ENCODE assay signal across 9 mouse cellular contexts in the genomic region with DNA sequence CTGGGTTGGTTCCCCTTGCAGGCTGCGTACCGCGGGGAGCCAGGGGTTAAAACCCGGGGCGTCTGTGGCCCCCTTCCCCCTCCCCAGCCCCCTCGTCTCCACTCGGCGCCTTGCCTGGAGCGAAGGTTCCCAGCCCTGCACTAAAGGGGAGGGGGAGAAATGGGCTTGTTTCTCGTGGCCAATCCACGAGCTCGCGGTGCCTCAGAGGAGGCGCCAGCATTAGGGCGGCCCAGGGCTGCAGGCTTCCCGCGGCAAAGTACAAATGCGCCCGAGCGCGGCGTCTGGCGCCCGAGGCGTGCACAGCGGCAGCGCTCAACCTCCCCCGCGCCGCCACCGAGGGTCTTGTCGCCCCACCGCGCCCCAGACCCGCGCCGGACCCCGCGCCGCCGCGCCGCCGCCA. TPM values are rescaled to one million over a fixed set of nuclear protein-coding genes. Genes with fewer than 3 reads are reported as not detected.
A peak's percentile ranks its signal among the peaks of the same experiment; 100 is the strongest.
DNase-seq lines count a peak whose midpoint lies in the region; ATAC-seq and TF ChIP-seq lines count a peak whose summit lies in the region.
"Had no signal": no experiment of that assay in that cellular context is flagged by ENCODE, and none has a peak within 500 bp of the region (broad histone marks: within the 10 kb centered on the region; RNA-seq: fewer than 3 reads in every experiment).

Gene Chrdl2 (plus strand): TSS at position 383 of the 400 bp plus-strand sequence.

- peaks cover 4% of the 10 kb centered on the region; the same call in 1 of the 2 replicates for H3K4me1 ChIP-seq in hindbrain, embryonic 14.5 days (replicated peaks; ENCODE audit: control insufficient read depth, insufficient read depth, low read length)
- H3K4me1 ChIP-seq in liver, adult 2 months (ENCODE audit: control insufficient read depth, insufficient read depth, low read length) = peaks cover 7% of the 10 kb centered on the region

- H3K9ac ChIP-seq in hindbrain, embryonic 14.5 days = peak within 1 kb of the TSS; percentile 57
- peak within 1 kb of the TSS; percentile 50; the same call in 1 of the 2 replicates for H3K9ac ChIP-seq in liver, adult 2 months (ENCODE audit: low read depth, low read length)

- H3K36me3 ChIP-seq in hindbrain, embryonic 14.5 days (replicated peaks; ENCODE audit: control insufficient read depth, insufficient read depth) = no peaks in the 10 kb centered on the region
- H3K36me3 ChIP-seq in liver, adult 2 months (ENCODE audit: control insufficient read depth, insufficient read depth, low read length) = no peaks in the 10 kb centered on the region

- H3K9me3 ChIP-seq in hindbrain, embryonic 14.5 days (ENCODE audit: control insufficient read depth, low read length) = no peaks in the 10 kb centered on the region

- WGBS in hindbrain, embryonic 14.5 days = under 1% methylated on average over 43 of the region's 44 CpGs
- WGBS in liver, adult 2 months = 2% methylated on average over 43 of the region's 44 CpGs

- peak within 1 kb of the TSS; percentile 46 for H3K4me3 ChIP-seq in hindbrain, embryonic 14.5 days (replicated peaks; ENCODE audit: low read length)
- peak within 1 kb of the TSS; percentile 8; the same call in 1 of the 2 replicates for H3K4me3 ChIP-seq in liver, adult 2 months (ENCODE audit: insufficient read depth, low read depth, low read length)

- ATAC-seq in hindbrain, embryonic 14.5 days (ENCODE audit: low FRiP score) = peak; percentile 74
- no peak for ATAC-seq in inflammation-experienced regulatory T-cells, adult 6 months

- no peak for TF ChIP-seq POLR2A in liver, adult 2 months (IDR thresholded peaks at IDR 0.05; ENCODE audit: extremely low read depth, insufficient read depth, low read length)

- H3K4me2 ChIP-seq in hindbrain, embryonic 14.5 days (replicated peaks) = peak within 1 kb of the TSS; percentile 92

- DNase-seq in cerebellum, postnatal 14 days = peak; percentile 61 to 66
- no peak for DNase-seq in cerebellum, adult 11 months
- peak; percentile 37 for DNase-seq in urinary bladder, postnatal 14 days (ENCODE audit: low spot score)
- DNase-seq in urinary bladder, postnatal 4 days (ENCODE audit: low spot score in 2 of 2) = no peak
- peak; percentile 61 for DNase-seq in hindbrain, embryonic 14.5 days (ENCODE audit: low spot score)
- no peak for DNase-seq in liver, adult 2 months (ENCODE audit: extremely low read depth, low read depth, low spot score)
- DNase-seq in right cerebral cortex, adult 2 months (ENCODE audit: low spot score in 2 of 2) = peak; percentile 26 to 30

- no peaks in the 10 kb centered on the region for H3K79me2 ChIP-seq in liver, adult 2 months (ENCODE audit: control insufficient read depth, insufficient read depth, low read length)

- H3K27me3 ChIP-seq in hindbrain, embryonic 14.5 days (ENCODE audit: control insufficient read depth, insufficient read depth, low read length) = peaks cover 50% of the 10 kb centered on the region
- H3K27me3 ChIP-seq in liver, adult 2 months (ENCODE audit: control insufficient read depth, insufficient read depth, low read length) = peaks cover 15% of the 10 kb centered on the region

- no peak for TF ChIP-seq CTCF in liver, adult 2 months (IDR thresholded peaks at IDR 0.05; ENCODE audit: low read depth, low read length)

- no peak within 1 kb of the TSS for H3K27ac ChIP-seq in hindbrain, embryonic 14.5 days
- no peak within 1 kb of the TSS for H3K27ac ChIP-seq in liver, adult 2 months (replicated peaks; ENCODE audit: insufficient read depth, low read depth, low read length)

RNA-seq across cellular contexts. Expression of gene Chrdl2, which starts in this region (rescaled TPM):
- polyA plus RNA-seq in hindbrain, embryonic 14.5 days (2014; fragmentation: Nextera tagmentation; extraction: Ambion mirVana) = 0.31 and 0.67 TPM in 2 replicates
- total RNA-seq in liver, adult 2 months (2014; rRNA removed) = not detected in 2 replicates
- polyA plus RNA-seq in liver, adult 2 months (2012; rRNA removed) = 0.05 TPM in 1 of 2 replicates, not detected in the other
- polyA plus RNA-seq in inflammation-experienced regulatory T-cells, adult 6 months (2017; shearing (Covaris generic)) = not detected
- polyA plus RNA-seq: C2C12 had no signal

Comparison
In these comparisons a context has a peak if more than half of its experiments do, and no peak if none do; other contexts are left out.
1. DNase-seq: peak in cerebellum, postnatal 14 days (2 of 2), urinary bladder, postnatal 14 days (single experiment) and right cerebral cortex, adult 2 months (2 of 2); none in cerebellum, adult 11 months (single experiment), urinary bladder, postnatal 4 days (0 of 2) and liver, adult 2 months (single experiment).
2. Peak in DNase-seq, ATAC-seq, H3K4me3 ChIP-seq, H3K9ac ChIP-seq and H3K4me2 ChIP-seq in hindbrain, embryonic 14.5 days; RNA of the gene not detected or under 1 TPM.